Mouse (Mus musculus) hindbrain, postnatal 0 days (tissue): ENCODE results near the gene Ormdl2. TPM values are rescaled to one million over a fixed set of nuclear protein-coding genes. Genes with fewer than 3 reads are reported as not detected.

Experiments
- ATAC-seq: fragments of 200-750 bp; cut with Nextera tagmentation; 2 replicates; pipeline ENCODE4 v1.8.0; 2017; ENCODE audit warnings: mild to moderate bottlenecking, moderate TSS enrichment, moderate library complexity
- DNase-seq: peaks from one replicate; pipeline ENCODE4 v3.0.0-alpha.2; 2015; ENCODE audit warnings: low spot score
- H3K27ac ChIP-seq: fragments of 300-500 bp; sonication (generic); 2 replicates; pipeline ENCODE4 v1.5.1; 2014; ENCODE audit warnings: mild to moderate bottlenecking
- H3K27me3 ChIP-seq: fragments of 300-500 bp; sonication (generic); 2 replicates; pipeline ENCODE4 v1.6.1; 2014; ENCODE audit warnings: low read length, mixed read lengths; ENCODE audit not compliant: insufficient read depth
- H3K36me3 ChIP-seq: fragments of 300-500 bp; sonication (generic); 2 replicates; pipeline ENCODE4 v1.6.1; 2014; ENCODE audit warnings: low read length, mixed read lengths; ENCODE audit not compliant: insufficient read depth
- H3K4me1 ChIP-seq: fragments of 300-500 bp; sonication (generic); 2 replicates; pipeline ENCODE4 v1.6.1; 2014; ENCODE audit warnings: antibody characterized with exemption, low read length, mixed read lengths; ENCODE audit not compliant: insufficient read depth
- H3K4me2 ChIP-seq: fragments of 300-500 bp; sonication (generic); 2 replicates; pipeline ENCODE4 v1.6.1; 2014; ENCODE audit warnings: low read depth, mild to moderate bottlenecking, low read length, moderate library complexity, mixed read lengths
- H3K4me3 ChIP-seq: fragments of 300-500 bp; sonication (generic); 2 replicates; pipeline ENCODE4 v1.5.1; 2014; ENCODE audit warnings: low read length
- H3K9ac ChIP-seq: fragments of 300-500 bp; sonication (generic); replicated peaks from 2 replicates; pipeline ENCODE4 v1.6.1; 2014; ENCODE audit warnings: mild to moderate bottlenecking, low read length, moderate library complexity, mixed read lengths
- H3K9me3 ChIP-seq: fragments of 300-500 bp; sonication (generic); 2 replicates; pipeline ENCODE4 v1.6.1; 2016; ENCODE audit warnings: low read length, mixed read lengths
- CTCF ChIP-seq: IDR thresholded peaks from 2 replicates; pipeline ENCODE4 v1.5.1; 2016; ENCODE audit warnings: antibody characterized with exemption, control low read depth, low read depth
- WGBS: fragments of 180-500 bp; shearing (Covaris S2); extraction: QIAGEN DNeasy Blood & Tissue Kit; methylation state at CpG from one replicate; pipeline ENCODE4 v1.1.7; 2014; 5-methylcytosine and 5-hydroxymethylcytosine counted together
- polyA plus RNA-seq: library from polyadenylated mRNA; unstranded; fragments of >200 nt; fragmentation: Nextera tagmentation; extraction: Ambion mirVana; gene quantifications from 2 replicates; pipeline ENCODE4 v1.2.1, GENCODE M21; 2015
- total RNA-seq: library from RNA; depleted of rRNA; stranded (reverse); fragments of >200 nt; gene quantifications from 2 replicates; pipeline ENCODE4 v1.2.3, GENCODE M21; 2014

Ormdl2 gene
- total and polyA plus RNA-seq, 2 experiments from 2014 or later = 12.0 to 23.8 TPM

DNA sequence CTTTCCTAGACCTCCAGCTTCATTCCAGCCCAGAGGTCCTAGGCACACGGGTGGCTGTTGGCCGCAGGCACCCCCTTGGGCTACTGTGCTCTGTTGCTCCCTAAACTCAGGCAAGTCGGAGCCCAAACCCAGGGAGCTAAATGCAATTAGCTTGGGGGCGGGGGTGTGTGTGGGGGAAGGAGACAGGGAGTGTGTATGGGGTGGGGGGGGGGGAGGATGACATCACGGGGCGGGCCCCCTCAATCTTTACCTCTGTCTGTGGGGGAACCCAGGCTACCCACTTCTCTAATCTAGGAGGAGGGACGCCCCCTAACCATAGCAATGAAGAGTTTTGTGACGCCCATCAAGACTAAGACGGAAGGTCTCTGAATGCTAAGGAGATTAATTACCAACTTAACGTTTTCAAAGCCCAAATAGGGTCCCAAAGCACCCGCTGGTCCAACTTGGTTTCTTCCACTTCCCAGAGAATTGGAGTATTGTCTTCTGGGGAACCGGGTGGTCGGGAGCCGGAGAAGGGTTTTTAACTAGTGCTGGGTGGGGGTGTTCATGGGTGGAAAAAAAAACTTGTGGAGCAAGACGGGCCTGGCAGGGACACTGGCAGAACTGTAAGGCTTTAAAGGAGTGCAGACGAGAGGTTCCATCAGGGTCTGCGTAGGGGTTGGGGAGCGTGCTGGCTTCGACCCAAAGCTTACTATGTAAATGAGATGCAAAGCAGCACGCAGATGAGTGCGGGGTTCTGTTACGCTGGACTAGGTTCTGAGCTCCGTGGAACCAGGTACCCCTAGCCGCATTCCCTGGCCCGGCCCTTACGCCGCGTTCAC, 17.0 kb downstream of the Ormdl2 start, which contains the start of gene Tmem198b:
Gene Tmem198b (minus strand): TSS at position 100 of the 821 bp plus-strand sequence.
- Histone ChIP-seq H3K36me3 (peaks cover 4% of the 10 kb centered on the region; the same call in 1 of the 2 replicates), H3K27me3 (no peaks in the 10 kb centered on the region), H3K9me3 (no peaks in the 10 kb centered on the region), H3K4me1 (peaks cover 40% of the 10 kb centered on the region), H3K9ac (peak within 1 kb of the TSS; percentile 86), H3K4me2 (peak within 1 kb of the TSS; percentile 92), H3K27ac (peak within 1 kb of the TSS; percentile 98), H3K4me3 (peak within 1 kb of the TSS; percentile 84)
- ATAC-seq (peak; percentile 77), DNase-seq (peak; percentile 85)
- WGBS = 0% methylated on average over 28 of the region's 28 CpGs
- no peak for TF ChIP-seq CTCF

GRCm38 (mm10) chr10:128803771-128804270, 17.6 kb downstream of the Ormdl2 start, which contains the start of gene Dnajc14:
TSS of gene Dnajc14 (plus strand) at chr10:128804062.
- H3K9ac ChIP-seq = peak within 1 kb of the TSS; percentile 86
- 0% methylated on average over 14 of the region's 14 CpGs for WGBS
- H3K27me3 ChIP-seq = no peaks in the 10 kb centered on the region
- no peaks in the 10 kb centered on the region for H3K9me3 ChIP-seq
- H3K4me2 ChIP-seq = peak within 1 kb of the TSS; percentile 92
- H3K4me3 ChIP-seq = peak within 1 kb of the TSS; percentile 84
- peak; percentile 69 for DNase-seq
- no peak for TF ChIP-seq CTCF
- H3K4me1 ChIP-seq = peaks cover 34% of the 10 kb centered on the region
- peaks cover 4% of the 10 kb centered on the region; the same call in 1 of the 2 replicates for H3K36me3 ChIP-seq
- peak; percentile 31 for ATAC-seq
- H3K27ac ChIP-seq = peak within 1 kb of the TSS; percentile 98

DNA sequence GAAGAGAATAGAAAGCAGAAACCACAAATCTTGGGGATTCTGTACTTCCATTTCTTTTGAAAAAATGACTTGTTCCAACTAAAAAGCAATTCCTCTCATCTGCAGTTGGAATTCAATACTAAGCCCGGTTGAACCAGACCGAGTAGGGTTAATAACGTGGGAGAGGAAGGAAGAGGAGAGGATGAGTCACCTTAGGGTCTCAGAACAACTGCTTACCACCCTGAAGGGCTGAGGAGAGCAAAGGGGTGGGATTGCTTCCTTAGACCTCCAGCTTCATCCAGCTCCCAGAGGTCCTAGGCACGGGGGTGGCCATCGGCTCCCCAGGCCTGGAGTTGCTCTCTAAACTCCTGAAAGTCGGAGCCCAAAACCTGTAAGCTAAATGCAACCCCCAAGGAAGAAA, 18.1 kb downstream of the Ormdl2 start:
- H3K4me2 ChIP-seq = peak overlapping the region; percentile 92
- no peak for TF ChIP-seq CTCF
- no peaks in the 10 kb centered on the region for H3K27me3 ChIP-seq
- DNase-seq (no peak), ATAC-seq (no peak)
- 9% methylated on average over 6 of the region's 6 CpGs for WGBS
- H3K9ac ChIP-seq = peak overlapping the region; percentile 86
- H3K9me3 ChIP-seq = no peaks in the 10 kb centered on the region
- H3K4me1 ChIP-seq = peaks cover 29% of the 10 kb centered on the region
- H3K36me3 ChIP-seq = peaks cover 4% of the 10 kb centered on the region; the same call in 1 of the 2 replicates
- H3K4me3 ChIP-seq = peak overlapping the region; percentile 84
- H3K27ac ChIP-seq = peak overlapping the region; percentile 98

- H3K27ac ChIP-seq = peak overlapping the region; percentile 98; the same call in 1 of the 2 replicates
- peaks cover 29% of the 10 kb centered on the region for H3K4me1 ChIP-seq
- H3K4me2 ChIP-seq = peak overlapping the region; percentile 92
- ATAC-seq (no peak), DNase-seq (no peak)
- H3K4me3 ChIP-seq = peak overlapping the region; percentile 84
- H3K9ac ChIP-seq = peak overlapping the region; percentile 86
- TF ChIP-seq CTCF = no peak
- no peaks in the 10 kb centered on the region for H3K9me3 ChIP-seq
- peaks cover 4% of the 10 kb centered on the region; the same call in 1 of the 2 replicates for H3K36me3 ChIP-seq
- H3K27me3 ChIP-seq = no peaks in the 10 kb centered on the region
- WGBS = 59% methylated on average over 4 of the region's 4 CpGs
These were observed 18.5 kb downstream of the Ormdl2 start for GRCm38 (mm10) chr10:128802956-128803355.

DNA sequence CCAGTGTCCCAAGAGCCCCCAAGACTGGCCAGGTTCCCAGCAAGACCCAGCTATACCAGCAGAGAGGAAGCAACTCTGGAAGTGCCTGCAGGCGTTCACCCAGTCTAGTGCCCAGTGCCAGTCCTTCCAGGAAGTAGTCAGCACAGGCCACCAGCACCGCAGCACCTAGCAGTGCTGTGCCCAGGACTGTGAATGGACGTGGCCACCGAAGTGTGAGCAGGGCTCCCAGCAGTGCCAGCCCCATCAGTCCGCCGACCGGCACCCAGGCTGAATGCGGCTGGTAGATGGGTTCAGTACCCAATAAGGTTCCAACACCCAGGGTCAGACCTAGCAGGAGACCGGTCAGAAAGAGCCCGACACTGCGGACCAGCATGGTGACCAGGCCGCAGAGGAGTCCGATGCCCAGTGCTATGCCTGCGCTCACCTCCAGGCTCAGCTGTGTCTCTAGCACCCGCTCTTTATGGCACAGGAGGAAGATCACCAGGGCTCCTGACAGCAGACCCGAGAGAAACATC, 19.4 kb downstream of the Ormdl2 start:
- 88% methylated on average over 16 of the region's 16 CpGs for WGBS
- H3K9ac ChIP-seq = no peak overlapping the region

GRCm38 (mm10) chr10:128798676-128799075, 22.8 kb downstream of the Ormdl2 start:
- 96% methylated on average over 8 of the region's 8 CpGs for WGBS
- Histone ChIP-seq H3K4me2 (no peak overlapping the region), H3K36me3 (peaks cover 4% of the 10 kb centered on the region; the same call in 1 of the 2 replicates), H3K27ac (no peak overlapping the region), H3K9ac (no peak overlapping the region), H3K9me3 (no peaks in the 10 kb centered on the region), H3K4me3 (no peak overlapping the region), H3K4me1 (peaks cover 9% of the 10 kb centered on the region; the same call in 1 of the 2 replicates), H3K27me3 (no peaks in the 10 kb centered on the region)
- DNase-seq (no peak), ATAC-seq (no peak)
- no peak for TF ChIP-seq CTCF

More for the DNA sequence above, 19.4 kb downstream of the Ormdl2 start:
- Histone ChIP-seq H3K9me3 (no peaks in the 10 kb centered on the region), H3K27ac (no peak overlapping the region), H3K4me3 (no peak overlapping the region), H3K36me3 (peaks cover 4% of the 10 kb centered on the region; the same call in 1 of the 2 replicates), H3K4me2 (no peak overlapping the region), H3K27me3 (no peaks in the 10 kb centered on the region), H3K4me1 (peaks cover 20% of the 10 kb centered on the region)
- ATAC-seq (no peak), DNase-seq (no peak)
- TF ChIP-seq CTCF = no peak
